Mouse (Mus musculus): Measurements from ENCODE around the gene 4931414P19Rik. TPM values are rescaled to one million over a fixed set of nuclear protein-coding genes. Genes with fewer than 3 reads are reported as not detected.

Gene 4931414P19Rik
- polyA plus RNA-seq, 1 experiment, result 8.4 TPM

- TF ChIP-seq CTCF (IDR thresholded peaks at IDR 0.05; ENCODE audit: low read depth, low read length) (no peak), POLR2A (IDR thresholded peaks at IDR 0.05; ENCODE audit: insufficient read depth, low read length) (no peak)
- Histone ChIP-seq H3K9ac (ENCODE audit: low read depth, poor library complexity, severe bottlenecking) (peak overlapping the region; percentile 66), H3K9me3 (replicated peaks; ENCODE audit: control insufficient read depth, insufficient read depth, low read length, poor library complexity, severe bottlenecking) (no peaks in the 10 kb centered on the region), H3K36me3 (ENCODE audit: control insufficient read depth, insufficient read depth, low read length, poor library complexity, severe bottlenecking) (peaks cover 63% of the 10 kb centered on the region), H3K4me3 (ENCODE audit: low read depth, low read length) (peak overlapping the region; percentile 25), H3K27me3 (ENCODE audit: control insufficient read depth, insufficient read depth, low read length, poor library complexity, severe bottlenecking) (no peaks in the 10 kb centered on the region), H3K27ac (ENCODE audit: insufficient read depth, low read length) (peak overlapping the region; percentile 95), H3K4me1 (ENCODE audit: control insufficient read depth, insufficient read depth, low read length) (peaks cover 9% of the 10 kb centered on the region)
Observed at GRCm38 (mm10) chr14:54572122-54572521, 33.7 kb downstream of the 4931414P19Rik start.

GRCm38 (mm10) chr14:54569451-54570392, 36.1 kb downstream of the 4931414P19Rik start:
- no peaks in the 10 kb centered on the region for H3K27me3 ChIP-seq (ENCODE audit: control insufficient read depth, insufficient read depth, low read length, poor library complexity, severe bottlenecking)
- H3K4me3 ChIP-seq (ENCODE audit: low read depth, low read length), result no peak overlapping the region
- TF ChIP-seq POLR2A (IDR thresholded peaks at IDR 0.05; ENCODE audit: insufficient read depth, low read length) (no peak), EP300 (IDR thresholded peaks at IDR 0.05; ENCODE audit: insufficient read depth, low read depth, low read length) (0 out of 2 replicates have a peak, but pooled peaks have one; percentile 16)
- H3K36me3 ChIP-seq (ENCODE audit: control insufficient read depth, insufficient read depth, low read length, poor library complexity, severe bottlenecking), result peaks cover 54% of the 10 kb centered on the region
- H3K4me1 ChIP-seq (ENCODE audit: control insufficient read depth, insufficient read depth, low read length), result peaks cover 9% of the 10 kb centered on the region
- no peaks in the 10 kb centered on the region for H3K9me3 ChIP-seq (replicated peaks; ENCODE audit: control insufficient read depth, insufficient read depth, low read length, poor library complexity, severe bottlenecking)
- H3K9ac ChIP-seq (ENCODE audit: low read depth, poor library complexity, severe bottlenecking), result peak overlapping the region; percentile 20
- peak overlapping the region; percentile 70 for H3K27ac ChIP-seq (ENCODE audit: insufficient read depth, low read length)

- H3K27ac ChIP-seq (ENCODE audit: insufficient read depth, low read length), result peak overlapping the region; percentile 70
- peaks cover 50% of the 10 kb centered on the region for H3K36me3 ChIP-seq (ENCODE audit: control insufficient read depth, insufficient read depth, low read length, poor library complexity, severe bottlenecking)
- no peak for TF ChIP-seq POLR2A (IDR thresholded peaks at IDR 0.05; ENCODE audit: insufficient read depth, low read length)
- peak; percentile 73 for TF ChIP-seq CTCF (IDR thresholded peaks at IDR 0.05; ENCODE audit: low read depth, low read length)
- TF ChIP-seq EP300 (IDR thresholded peaks at IDR 0.05; ENCODE audit: insufficient read depth, low read depth, low read length), result 0 out of 2 replicates have a peak, but pooled peaks have one; percentile 12
- H3K9ac ChIP-seq (ENCODE audit: low read depth, poor library complexity, severe bottlenecking), result no peak overlapping the region
- no peak overlapping the region for H3K4me3 ChIP-seq (ENCODE audit: low read depth, low read length)
- H3K4me1 ChIP-seq (ENCODE audit: control insufficient read depth, insufficient read depth, low read length), result peaks cover 9% of the 10 kb centered on the region
- no peaks in the 10 kb centered on the region for H3K9me3 ChIP-seq (replicated peaks; ENCODE audit: control insufficient read depth, insufficient read depth, low read length, poor library complexity, severe bottlenecking)
- no peaks in the 10 kb centered on the region for H3K27me3 ChIP-seq (ENCODE audit: control insufficient read depth, insufficient read depth, low read length, poor library complexity, severe bottlenecking)
Observed at GRCm38 (mm10) chr14:54568694-54569414, 36.9 kb downstream of the 4931414P19Rik start.

- Histone ChIP-seq H3K36me3 (ENCODE audit: control insufficient read depth, insufficient read depth, low read length, poor library complexity, severe bottlenecking) (no peaks in the 10 kb centered on the region), H3K9me3 (replicated peaks; ENCODE audit: control insufficient read depth, insufficient read depth, low read length, poor library complexity, severe bottlenecking) (no peaks in the 10 kb centered on the region), H3K9ac (ENCODE audit: low read depth, poor library complexity, severe bottlenecking) (no peak overlapping the region), H3K4me1 (ENCODE audit: control insufficient read depth, insufficient read depth, low read length) (no peaks in the 10 kb centered on the region), H3K27me3 (ENCODE audit: control insufficient read depth, insufficient read depth, low read length, poor library complexity, severe bottlenecking) (no peaks in the 10 kb centered on the region), H3K27ac (ENCODE audit: insufficient read depth, low read length) (no peak overlapping the region), H3K4me3 (ENCODE audit: low read depth, low read length) (no peak overlapping the region)
- no peak for TF ChIP-seq POLR2A (IDR thresholded peaks at IDR 0.05; ENCODE audit: insufficient read depth, low read length)
- no peak for TF ChIP-seq CTCF (IDR thresholded peaks at IDR 0.05; ENCODE audit: low read depth, low read length)
- TF ChIP-seq EP300 (IDR thresholded peaks at IDR 0.05; ENCODE audit: insufficient read depth, low read depth, low read length), result no peak
Observed at GRCm38 (mm10) chr14:54560527-54561242, 45.1 kb downstream of the 4931414P19Rik start.

GRCm38 (mm10) chr14:54557330-54557729, 48.5 kb downstream of the 4931414P19Rik start:
- H3K36me3 ChIP-seq (ENCODE audit: control insufficient read depth, insufficient read depth, low read length, poor library complexity, severe bottlenecking), result no peaks in the 10 kb centered on the region
- no peaks in the 10 kb centered on the region for H3K27me3 ChIP-seq (ENCODE audit: control insufficient read depth, insufficient read depth, low read length, poor library complexity, severe bottlenecking)
- TF ChIP-seq POLR2A (IDR thresholded peaks at IDR 0.05; ENCODE audit: insufficient read depth, low read length), result no peak
- TF ChIP-seq CTCF (IDR thresholded peaks at IDR 0.05; ENCODE audit: low read depth, low read length), result no peak
- TF ChIP-seq EP300 (IDR thresholded peaks at IDR 0.05; ENCODE audit: insufficient read depth, low read depth, low read length), result no peak
- no peaks in the 10 kb centered on the region for H3K9me3 ChIP-seq (replicated peaks; ENCODE audit: control insufficient read depth, insufficient read depth, low read length, poor library complexity, severe bottlenecking)
- H3K27ac ChIP-seq (ENCODE audit: insufficient read depth, low read length), result no peak overlapping the region
- H3K4me3 ChIP-seq (ENCODE audit: low read depth, low read length), result no peak overlapping the region
- no peak overlapping the region for H3K9ac ChIP-seq (ENCODE audit: low read depth, poor library complexity, severe bottlenecking)
- H3K4me1 ChIP-seq (ENCODE audit: control insufficient read depth, insufficient read depth, low read length), result no peaks in the 10 kb centered on the region
